Comparison of ENCODE assay signal across 10 mouse cellular contexts in genomic region chr2:84380816-84381215, GRCm38 (mm10). TPM values are rescaled to one million over a fixed set of nuclear protein-coding genes. Genes with fewer than 3 reads are reported as not detected.
A peak's percentile ranks its signal among the peaks of the same experiment; 100 is the strongest.
DNase-seq lines count a peak whose midpoint lies in the region; ATAC-seq and TF ChIP-seq lines count a peak whose summit lies in the region.
"Had no signal": no experiment of that assay in that cellular context is flagged by ENCODE, and none has a peak within 500 bp of the region (broad histone marks: within the 10 kb centered on the region; RNA-seq: fewer than 3 reads in every experiment).

No protein-coding gene starts in this region.

- peak; percentile 51 for ATAC-seq in hindbrain, postnatal 0 days
- no peak for ATAC-seq in hindbrain, embryonic 11.5 days (ENCODE audit: low FRiP score)

- H3K9me3 ChIP-seq in hindbrain, postnatal 0 days (ENCODE audit: low read length): no peaks in the 10 kb centered on the region
- H3K9me3 ChIP-seq in hindbrain, embryonic 11.5 days (ENCODE audit: control insufficient read depth, low read length): no peaks in the 10 kb centered on the region

- 56% methylated on average over 11 of the region's 11 CpGs for WGBS in hindbrain, postnatal 0 days
- WGBS in hindbrain, embryonic 11.5 days: 85% methylated on average over 11 of the region's 11 CpGs

- H3K9ac ChIP-seq in hindbrain, postnatal 0 days (replicated peaks; ENCODE audit: low read length): no peak overlapping the region
- H3K9ac ChIP-seq in hindbrain, embryonic 11.5 days (ENCODE audit: low read depth, low read length): no peak overlapping the region

- no peaks in the 10 kb centered on the region for H3K4me1 ChIP-seq in hindbrain, postnatal 0 days (ENCODE audit: insufficient read depth, low read length)
- no peaks in the 10 kb centered on the region for H3K4me1 ChIP-seq in hindbrain, embryonic 11.5 days (replicated peaks; ENCODE audit: control insufficient read depth, insufficient read depth, low read length)

- intact Hi-C loops in heart, postnatal 10 days (cut with DNase I): no loop called here

- no peaks in the 10 kb centered on the region for H3K36me3 ChIP-seq in hindbrain, postnatal 0 days (ENCODE audit: insufficient read depth, low read length)
- no peaks in the 10 kb centered on the region for H3K36me3 ChIP-seq in hindbrain, embryonic 11.5 days (ENCODE audit: control insufficient read depth, insufficient read depth, low read length)

- TF ChIP-seq CTCF in hindbrain, postnatal 0 days (IDR thresholded peaks at IDR 0.05; ENCODE audit: low read depth): no peak

- no peak overlapping the region for H3K27ac ChIP-seq in hindbrain, postnatal 0 days
- H3K27ac ChIP-seq in hindbrain, embryonic 11.5 days (ENCODE audit: low read depth, low read length): no peak overlapping the region
- H3K27ac ChIP-seq: macrophage had no signal

- no peaks in the 10 kb centered on the region for H3K27me3 ChIP-seq in hindbrain, postnatal 0 days (ENCODE audit: insufficient read depth, low read length)
- H3K27me3 ChIP-seq in hindbrain, embryonic 11.5 days (ENCODE audit: control insufficient read depth, insufficient read depth, low read length): no peaks in the 10 kb centered on the region

- peak overlapping the region; percentile 33 for H3K4me2 ChIP-seq in hindbrain, postnatal 0 days (ENCODE audit: low read depth, low read length)
- H3K4me2 ChIP-seq in hindbrain, embryonic 11.5 days (replicated peaks; ENCODE audit: low read depth, low read length): no peak overlapping the region

- DNase-seq in hindbrain, postnatal 0 days (ENCODE audit: low spot score): peak; percentile 65
- no peak for DNase-seq in hindbrain, embryonic 11.5 days (ENCODE audit: low spot score)
- peak; percentile 37 to 44 for DNase-seq in right cerebral cortex, postnatal 10 days (ENCODE audit: low spot score in 2 of 2)
- DNase-seq in right cerebral cortex, postnatal 4 days: no peak
- peak; percentile 65 to 72 for DNase-seq in heart, postnatal 10 days
- peak; percentile 17 for DNase-seq in retina, postnatal 7 days (ENCODE audit: low read depth, low spot score)
- DNase-seq in urinary bladder, postnatal 25 days (ENCODE audit: low spot score): no peak
- DNase-seq: adrenal gland, postnatal 14 days; thymus, postnatal 14 days had no signal

- no peak overlapping the region for H3K4me3 ChIP-seq in hindbrain, postnatal 0 days (ENCODE audit: low read length)
- no peak overlapping the region for H3K4me3 ChIP-seq in hindbrain, embryonic 11.5 days (ENCODE audit: low read depth, low read length)

RNA-seq across cellular contexts. Expression of gene Calcrl, which starts 44.4 kb away (rescaled TPM):
- 19.8 and 31.9 TPM in 2 replicates for total RNA-seq in hindbrain, postnatal 0 days (2014; rRNA removed)
- polyA plus RNA-seq in hindbrain, postnatal 0 days (2015; fragmentation: Nextera tagmentation; extraction: Ambion mirVana): 12.0 and 16.8 TPM in 2 replicates
- polyA plus RNA-seq in hindbrain, embryonic 11.5 days (2014; fragmentation: Nextera tagmentation; extraction: Ambion mirVana): 17.7 and 18.5 TPM in 2 replicates
- total RNA-seq in heart, postnatal 10 days (2021): 10 to 100 TPM; 47.6 to 54.8 TPM

Comparison
In these comparisons a context has a peak if more than half of its experiments do, and no peak if none do; other contexts are left out.
1. DNase-seq: peak in hindbrain, postnatal 0 days (single experiment), right cerebral cortex, postnatal 10 days (2 of 2), heart, postnatal 10 days (2 of 2) and retina, postnatal 7 days (single experiment); none in hindbrain, embryonic 11.5 days (single experiment), right cerebral cortex, postnatal 4 days (single experiment) and urinary bladder, postnatal 25 days (single experiment).